Mouse (Mus musculus): ENCODE data around the gene Tsc1. TPM values are rescaled to one million over a fixed set of nuclear protein-coding genes. Genes with fewer than 3 reads are reported as not detected.

The Tsc1 gene
- polyA plus RNA-seq, 1 experiment from 2014 or later = 32.9 TPM

DNA sequence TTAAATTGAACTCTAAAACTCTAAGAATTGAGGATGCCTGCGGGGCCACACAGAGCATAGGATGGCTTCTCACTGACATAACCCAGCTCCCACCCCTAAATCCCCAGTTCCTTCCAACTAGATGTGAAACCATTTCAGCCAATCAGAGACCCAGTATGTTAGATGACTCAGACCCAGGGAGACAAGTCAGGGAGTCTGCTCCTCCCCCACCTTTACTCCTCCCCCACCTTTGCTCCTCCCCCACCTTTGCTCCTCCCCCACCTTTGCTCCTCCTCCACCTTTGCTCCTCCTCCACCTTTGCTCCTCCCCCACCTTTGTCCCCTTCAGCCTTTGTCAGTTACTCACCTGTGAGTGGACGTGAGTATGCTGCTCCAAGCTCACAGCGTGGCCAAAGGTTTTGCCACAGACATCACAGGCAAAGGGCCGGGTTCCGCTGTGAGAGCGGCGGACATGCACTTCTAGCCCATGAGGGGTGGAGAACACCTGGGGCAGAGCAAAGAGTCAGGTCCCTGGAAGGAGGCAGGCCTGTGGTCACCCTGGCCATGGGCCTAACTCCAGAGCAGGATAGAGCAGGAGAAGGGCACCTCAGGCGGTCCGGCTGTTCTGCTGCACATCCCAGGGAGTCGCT, 28.5 kb upstream of the Tsc1 start:
- Histone ChIP-seq H3K4me1 (ENCODE audit: control insufficient read depth, insufficient read depth, low read length) (no peaks in the 10 kb centered on the region), H3K4me2 (ENCODE audit: low read length) (no peak overlapping the region), H3K27ac (replicated peaks; ENCODE audit: low read depth, low read length) (no peak overlapping the region), H3K9me3 (ENCODE audit: control insufficient read depth, low read length) (no peaks in the 10 kb centered on the region), H3K36me3 (ENCODE audit: control insufficient read depth, insufficient read depth, low read length) (no peaks in the 10 kb centered on the region), H3K4me3 (replicated peaks; ENCODE audit: low read depth, low read length) (no peak overlapping the region), H3K9ac (replicated peaks; ENCODE audit: low read length) (no peak overlapping the region), H3K27me3 (ENCODE audit: control insufficient read depth, insufficient read depth, low read length) (no peaks in the 10 kb centered on the region)
- DNase-seq = no peak
- ATAC-seq (ENCODE audit: low FRiP score, low TSS enrichment) = no peak
- WGBS = 68% methylated on average over 10 of the region's 10 CpGs

DNA sequence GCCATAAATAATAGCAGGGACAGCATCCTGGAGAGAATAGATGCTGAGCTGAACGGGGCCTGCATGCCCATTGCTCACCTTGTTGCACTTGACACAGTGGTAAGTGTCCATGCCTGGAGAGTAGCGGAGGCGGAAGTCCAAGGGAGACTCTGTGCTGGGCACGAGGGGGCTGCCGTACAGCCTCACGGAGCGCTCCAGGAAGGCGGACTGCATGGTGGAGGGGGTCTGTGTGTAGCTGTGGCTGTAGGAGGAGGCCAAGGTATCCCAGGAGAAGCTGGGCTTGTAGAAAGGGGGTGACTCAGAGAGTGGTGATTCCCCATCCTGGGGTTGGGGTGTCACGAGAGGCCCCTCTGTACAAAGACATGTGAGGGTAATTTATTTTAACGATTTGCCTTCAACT, 27.4 kb upstream of the Tsc1 start:
- DNase-seq (no peak), ATAC-seq (ENCODE audit: low FRiP score, low TSS enrichment) (no peak)
- Histone ChIP-seq H3K4me1 (ENCODE audit: control insufficient read depth, insufficient read depth, low read length) (no peaks in the 10 kb centered on the region), H3K4me3 (replicated peaks; ENCODE audit: low read depth, low read length) (no peak overlapping the region), H3K27ac (replicated peaks; ENCODE audit: low read depth, low read length) (no peak overlapping the region), H3K36me3 (ENCODE audit: control insufficient read depth, insufficient read depth, low read length) (no peaks in the 10 kb centered on the region), H3K27me3 (ENCODE audit: control insufficient read depth, insufficient read depth, low read length) (no peaks in the 10 kb centered on the region), H3K9ac (replicated peaks; ENCODE audit: low read length) (no peak overlapping the region), H3K9me3 (ENCODE audit: control insufficient read depth, low read length) (no peaks in the 10 kb centered on the region), H3K4me2 (ENCODE audit: low read length) (no peak overlapping the region)
- WGBS = 94% methylated on average over 10 of the region's 10 CpGs

DNA sequence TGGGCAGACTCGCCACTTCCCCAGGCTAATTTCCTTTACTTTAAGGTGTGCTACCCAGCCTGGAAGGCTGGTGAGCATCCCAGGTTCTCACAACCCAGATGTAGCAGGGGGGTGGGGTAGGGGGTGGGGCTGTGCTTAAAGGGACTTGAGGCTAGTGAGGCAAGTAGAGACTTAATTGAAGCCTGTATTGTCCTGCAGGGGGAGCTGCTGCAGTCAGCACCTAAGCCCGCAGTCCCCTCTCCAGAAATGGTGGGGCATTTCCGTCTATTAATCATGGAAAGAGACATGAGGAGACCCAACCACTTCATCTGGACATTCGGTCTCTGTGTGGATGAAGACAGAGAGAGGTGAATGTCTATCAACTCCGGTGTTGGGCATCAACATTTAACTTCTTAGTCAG, 24.7 kb upstream of the Tsc1 start:
- Histone ChIP-seq H3K4me2 (ENCODE audit: low read length) (no peak overlapping the region), H3K27ac (replicated peaks; ENCODE audit: low read depth, low read length) (no peak overlapping the region), H3K9me3 (ENCODE audit: control insufficient read depth, low read length) (no peaks in the 10 kb centered on the region), H3K36me3 (ENCODE audit: control insufficient read depth, insufficient read depth, low read length) (no peaks in the 10 kb centered on the region), H3K4me3 (replicated peaks; ENCODE audit: low read depth, low read length) (no peak overlapping the region), H3K4me1 (ENCODE audit: control insufficient read depth, insufficient read depth, low read length) (no peaks in the 10 kb centered on the region), H3K9ac (replicated peaks; ENCODE audit: low read length) (no peak overlapping the region), H3K27me3 (ENCODE audit: control insufficient read depth, insufficient read depth, low read length) (no peaks in the 10 kb centered on the region)
- 31% methylated on average over 5 of the region's 5 CpGs for WGBS
- no peak for DNase-seq
- no peak for ATAC-seq (ENCODE audit: low FRiP score, low TSS enrichment)

DNA sequence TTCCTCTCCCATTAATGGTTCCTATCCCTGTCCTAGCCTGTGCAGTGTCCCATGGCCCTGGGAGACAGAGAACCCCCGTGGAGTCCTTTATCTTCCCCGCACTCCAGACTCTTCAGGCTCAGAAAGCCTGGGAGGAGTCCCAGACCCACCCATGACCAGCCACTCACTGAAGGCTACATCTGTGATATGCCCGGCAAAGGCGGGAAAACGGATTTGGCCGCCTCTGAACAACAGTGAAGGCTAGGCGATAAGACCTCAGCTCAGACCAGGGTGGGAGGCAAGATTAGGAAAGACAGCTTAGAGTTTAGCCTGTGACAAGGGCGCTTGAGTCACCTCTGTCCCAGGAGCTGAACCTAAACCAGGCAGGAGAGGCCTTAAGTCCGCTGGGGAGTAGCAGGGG, 24.2 kb upstream of the Tsc1 start:
- no peaks in the 10 kb centered on the region for H3K36me3 ChIP-seq (ENCODE audit: control insufficient read depth, insufficient read depth, low read length)

DNA sequence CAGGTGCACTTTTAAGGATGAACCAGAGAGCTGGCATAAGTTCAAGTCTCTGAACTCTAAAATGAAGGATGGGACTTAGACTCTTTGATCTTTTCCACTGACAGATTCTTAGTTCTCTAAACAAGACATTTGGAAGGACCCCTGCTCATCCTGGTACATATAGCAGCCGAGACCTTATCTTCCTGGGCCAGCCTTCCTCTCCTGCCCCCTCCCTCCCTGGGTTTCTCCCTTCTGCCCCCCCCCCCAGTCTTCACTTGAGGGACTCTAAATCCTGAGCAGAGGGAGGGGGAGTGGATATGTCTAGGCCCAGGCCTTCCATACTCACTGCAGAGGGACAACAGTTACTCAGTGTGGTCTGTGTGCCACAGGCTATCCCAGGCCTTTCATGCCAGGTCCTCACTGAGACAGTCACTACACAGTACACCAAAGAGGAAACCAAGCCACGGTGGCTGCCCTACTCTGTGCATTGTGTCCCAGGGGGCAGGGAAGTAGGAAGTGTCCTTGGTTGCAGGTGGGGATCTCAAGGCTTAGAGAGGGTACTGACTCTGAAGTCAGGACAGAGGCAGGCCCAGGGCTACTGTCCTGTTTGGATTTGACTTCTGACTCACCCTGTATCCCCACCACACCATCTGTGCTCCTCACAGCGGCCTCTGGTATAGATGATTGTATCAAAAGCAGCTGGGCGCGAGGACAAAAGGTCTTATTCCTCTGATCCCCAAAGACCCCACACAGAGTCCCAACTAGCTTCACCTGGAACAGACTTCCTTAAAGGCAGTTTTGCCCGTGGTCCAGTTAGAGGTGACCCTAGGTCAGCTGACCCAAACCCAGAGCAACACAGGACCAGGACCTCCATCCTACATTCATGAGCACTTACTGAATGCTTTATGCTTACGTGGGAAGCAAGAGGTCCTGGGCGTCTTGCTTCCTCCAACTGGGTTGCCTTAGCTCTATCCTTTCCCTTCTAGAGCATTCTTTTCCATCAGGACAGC, 23.2 kb upstream of the Tsc1 start:
- H3K27ac ChIP-seq (replicated peaks; ENCODE audit: low read depth, low read length) = no peak overlapping the region
- no peak for DNase-seq
- no peaks in the 10 kb centered on the region for H3K9me3 ChIP-seq (ENCODE audit: control insufficient read depth, low read length)
- H3K36me3 ChIP-seq (ENCODE audit: control insufficient read depth, insufficient read depth, low read length) = no peaks in the 10 kb centered on the region
- no peak overlapping the region for H3K4me3 ChIP-seq (replicated peaks; ENCODE audit: low read depth, low read length)
- no peak overlapping the region for H3K4me2 ChIP-seq (ENCODE audit: low read length)
- no peak overlapping the region for H3K9ac ChIP-seq (replicated peaks; ENCODE audit: low read length)
- ATAC-seq (ENCODE audit: low FRiP score, low TSS enrichment) = no peak
- WGBS = 71% methylated on average over 8 of the region's 8 CpGs
- H3K4me1 ChIP-seq (ENCODE audit: control insufficient read depth, insufficient read depth, low read length) = no peaks in the 10 kb centered on the region
- H3K27me3 ChIP-seq (ENCODE audit: control insufficient read depth, insufficient read depth, low read length) = 0 out of 2 replicates have a peak, but pooled peaks cover 7% of the 10 kb centered on the region

More for the DNA sequence above, 24.2 kb upstream of the Tsc1 start:
- H3K4me1 ChIP-seq (ENCODE audit: control insufficient read depth, insufficient read depth, low read length) = no peaks in the 10 kb centered on the region
- DNase-seq = no peak
- no peak overlapping the region for H3K27ac ChIP-seq (replicated peaks; ENCODE audit: low read depth, low read length)
- no peak overlapping the region for H3K9ac ChIP-seq (replicated peaks; ENCODE audit: low read length)
- H3K4me3 ChIP-seq (replicated peaks; ENCODE audit: low read depth, low read length) = no peak overlapping the region
- 0 out of 2 replicates have a peak, but pooled peaks cover 4% of the 10 kb centered on the region for H3K27me3 ChIP-seq (ENCODE audit: control insufficient read depth, insufficient read depth, low read length)
- no peaks in the 10 kb centered on the region for H3K9me3 ChIP-seq (ENCODE audit: control insufficient read depth, low read length)
- 77% methylated on average over 9 of the region's 9 CpGs for WGBS
- ATAC-seq (ENCODE audit: low FRiP score, low TSS enrichment) = no peak
- H3K4me2 ChIP-seq (ENCODE audit: low read length) = no peak overlapping the region

DNA sequence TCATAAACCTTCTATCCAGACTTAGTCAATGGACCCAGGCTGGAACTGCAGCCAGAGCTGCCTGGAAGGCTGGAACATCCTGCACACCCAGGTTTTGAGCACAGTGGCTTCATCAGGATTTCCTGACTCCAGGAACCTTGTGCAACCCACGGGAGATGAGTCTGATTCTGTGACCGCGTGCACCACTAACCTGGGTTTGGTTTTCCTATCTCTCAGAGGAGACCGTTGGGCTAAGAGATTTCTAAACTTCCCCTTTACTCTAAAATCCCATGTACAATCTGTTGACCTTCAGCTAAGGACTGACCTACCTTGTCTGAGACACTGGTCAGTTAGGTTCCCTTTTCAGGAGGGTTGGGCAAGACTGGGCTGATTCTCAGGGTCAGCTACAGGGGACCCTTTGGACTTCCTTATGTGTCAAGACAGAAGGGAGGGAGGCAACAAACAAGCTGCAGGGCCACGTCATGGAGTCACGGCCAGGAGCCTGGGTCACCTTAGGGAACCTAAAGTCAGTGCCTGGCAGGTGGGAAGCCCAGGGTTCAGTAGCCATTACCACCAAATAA, 22.2 kb upstream of the Tsc1 start:
- no peak overlapping the region for H3K4me3 ChIP-seq (replicated peaks; ENCODE audit: low read depth, low read length)
- H3K27me3 ChIP-seq (ENCODE audit: control insufficient read depth, insufficient read depth, low read length) = 0 out of 2 replicates have a peak, but pooled peaks cover 8% of the 10 kb centered on the region
- DNase-seq (no peak), ATAC-seq (ENCODE audit: low FRiP score, low TSS enrichment) (no peak)
- no peak overlapping the region for H3K9ac ChIP-seq (replicated peaks; ENCODE audit: low read length)
- H3K27ac ChIP-seq (replicated peaks; ENCODE audit: low read depth, low read length) = no peak overlapping the region
- H3K9me3 ChIP-seq (ENCODE audit: control insufficient read depth, low read length) = no peaks in the 10 kb centered on the region
- no peaks in the 10 kb centered on the region for H3K36me3 ChIP-seq (ENCODE audit: control insufficient read depth, insufficient read depth, low read length)
- H3K4me2 ChIP-seq (ENCODE audit: low read length) = no peak overlapping the region
- WGBS = 87% methylated on average over 6 of the region's 6 CpGs
- H3K4me1 ChIP-seq (ENCODE audit: control insufficient read depth, insufficient read depth, low read length) = no peaks in the 10 kb centered on the region

DNA sequence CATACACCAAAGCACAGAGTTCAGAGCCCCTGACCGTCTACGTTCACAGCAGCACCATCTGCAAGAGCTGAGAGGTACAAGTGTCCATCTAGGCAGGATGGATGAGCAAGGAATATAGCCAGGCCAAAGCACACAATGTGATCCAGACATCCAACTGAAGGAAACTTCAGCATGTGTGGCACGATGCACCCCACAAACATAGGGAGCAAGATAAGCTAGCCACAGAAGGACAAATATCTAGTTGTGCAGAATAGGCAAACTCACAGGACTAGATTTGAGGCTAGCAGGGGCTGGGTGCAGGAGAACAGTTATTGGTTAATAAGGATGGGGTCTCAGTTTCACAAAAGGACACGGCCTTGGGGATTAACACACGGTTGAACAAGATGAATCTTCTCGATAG, 21.7 kb upstream of the Tsc1 start:
- DNase-seq (no peak), ATAC-seq (ENCODE audit: low FRiP score, low TSS enrichment) (no peak)
- Histone ChIP-seq H3K27me3 (ENCODE audit: control insufficient read depth, insufficient read depth, low read length) (0 out of 2 replicates have a peak, but pooled peaks cover 8% of the 10 kb centered on the region), H3K9me3 (ENCODE audit: control insufficient read depth, low read length) (no peaks in the 10 kb centered on the region), H3K4me1 (ENCODE audit: control insufficient read depth, insufficient read depth, low read length) (no peaks in the 10 kb centered on the region), H3K27ac (replicated peaks; ENCODE audit: low read depth, low read length) (no peak overlapping the region), H3K9ac (replicated peaks; ENCODE audit: low read length) (no peak overlapping the region), H3K36me3 (ENCODE audit: control insufficient read depth, insufficient read depth, low read length) (no peaks in the 10 kb centered on the region), H3K4me3 (replicated peaks; ENCODE audit: low read depth, low read length) (no peak overlapping the region), H3K4me2 (ENCODE audit: low read length) (no peak overlapping the region)
- WGBS = 84% methylated on average over 6 of the region's 6 CpGs

DNA sequence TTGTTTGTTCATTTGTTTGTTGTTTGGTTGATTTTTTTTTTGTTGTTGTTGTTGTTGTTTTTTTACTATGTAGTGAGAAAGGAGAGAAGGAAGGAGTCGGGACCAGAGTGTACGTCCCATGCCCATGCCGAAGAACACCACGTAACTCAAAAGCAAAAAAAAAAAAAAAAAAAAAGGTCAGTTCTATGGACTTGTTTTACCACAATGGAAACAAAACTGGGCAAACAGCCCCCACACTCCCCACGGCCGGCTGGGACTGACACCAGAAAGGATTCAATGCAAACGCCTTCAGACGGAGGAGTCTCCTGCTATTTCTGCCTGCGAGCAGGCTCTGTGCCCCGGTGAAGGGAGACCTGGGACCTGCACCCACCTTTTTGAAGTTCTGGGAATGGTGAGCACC, 20.5 kb upstream of the Tsc1 start:
- no peak overlapping the region for H3K4me3 ChIP-seq (replicated peaks; ENCODE audit: low read depth, low read length)
- 65% methylated on average over 10 of the region's 10 CpGs for WGBS
- DNase-seq (no peak), ATAC-seq (ENCODE audit: low FRiP score, low TSS enrichment) (no peak)
- no peaks in the 10 kb centered on the region for H3K36me3 ChIP-seq (ENCODE audit: control insufficient read depth, insufficient read depth, low read length)
- no peak overlapping the region for H3K9ac ChIP-seq (replicated peaks; ENCODE audit: low read length)
- no peak overlapping the region for H3K27ac ChIP-seq (replicated peaks; ENCODE audit: low read depth, low read length)
- H3K9me3 ChIP-seq (ENCODE audit: control insufficient read depth, low read length) = no peaks in the 10 kb centered on the region
- 0 out of 2 replicates have a peak, but pooled peaks cover 8% of the 10 kb centered on the region for H3K27me3 ChIP-seq (ENCODE audit: control insufficient read depth, insufficient read depth, low read length)
- no peaks in the 10 kb centered on the region for H3K4me1 ChIP-seq (ENCODE audit: control insufficient read depth, insufficient read depth, low read length)
- no peak overlapping the region for H3K4me2 ChIP-seq (ENCODE audit: low read length)

Data from midbrain, embryonic 14.5 days (tissue).